Mouse (Mus musculus) kidney, adult 2 months (tissue): ENCODE results near the gene P2ry2.

Source experiments
- CTCF ChIP-seq: fragments of 200-500 bp; conservative IDR thresholded peaks from 2 replicates; pipeline ENCODE4 v1.5.1; 2011; ENCODE audit warnings: low read depth, mild to moderate bottlenecking, control low read depth, low read length, moderate library complexity, mixed read lengths; ENCODE audit not compliant: insufficient read depth, insufficient read length
- POLR2A ChIP-seq: fragments of 200-500 bp; IDR thresholded peaks from one replicate; pipeline ENCODE4 v1.6.1; 2011; ENCODE audit warnings: low read depth, low read length, control low read depth

DNA sequence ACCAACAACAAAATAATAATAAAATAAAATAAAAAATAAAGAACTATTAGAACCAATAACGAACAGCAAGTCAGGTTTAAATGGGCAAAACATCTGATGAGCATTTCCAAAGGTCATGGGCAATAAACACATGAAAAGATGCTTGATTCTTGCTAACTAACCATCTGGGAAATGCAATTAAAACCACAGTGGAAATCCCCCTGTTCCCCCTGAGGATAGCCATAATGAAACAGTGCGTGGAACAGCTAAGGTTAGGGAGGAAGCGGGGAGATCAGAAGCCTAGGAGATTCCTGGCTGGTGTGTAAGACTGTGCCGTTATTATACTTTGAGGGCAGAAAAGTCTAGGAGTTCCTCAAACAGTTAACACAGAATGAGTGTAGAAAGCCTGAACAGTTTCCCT is 44.6 kb upstream of the P2ry2 start:
- TF ChIP-seq CTCF (no peak), POLR2A (no peak)
